ENCODE assay signal across 8 mouse cellular contexts in genomic region chr5:115514896-115515587, GRCm38 (mm10). TPM values are rescaled to one million over a fixed set of nuclear protein-coding genes. Genes with fewer than 3 reads are reported as not detected.
DNase-seq lines count a peak whose midpoint lies in the region; ATAC-seq and TF ChIP-seq lines count a peak whose summit lies in the region.

No protein-coding gene starts in this region.

- no peaks in the 10 kb centered on the region for H3K9me3 ChIP-seq in intestine, embryonic 16.5 days (ENCODE audit: control insufficient read depth, low read length)
- H3K9me3 ChIP-seq in liver, postnatal 0 days (ENCODE audit: low read length): no peaks in the 10 kb centered on the region
- H3K9me3 ChIP-seq in stomach, postnatal 0 days (ENCODE audit: control insufficient read depth, low read length): no peaks in the 10 kb centered on the region

- H3K4me3 ChIP-seq in intestine, embryonic 16.5 days (ENCODE audit: low read length): 0 out of 2 replicates have a peak overlapping the region, but pooled peaks have one; percentile 12
- no peak overlapping the region for H3K4me3 ChIP-seq in liver, postnatal 0 days (ENCODE audit: low read depth, low read length)
- H3K4me3 ChIP-seq in stomach, postnatal 0 days (ENCODE audit: low read depth, low read length): no peak overlapping the region

- peak overlapping the region; percentile 22 for H3K4me2 ChIP-seq in intestine, embryonic 16.5 days (ENCODE audit: low read depth, low read length)
- peak overlapping the region; percentile 63 for H3K4me2 ChIP-seq in liver, postnatal 0 days (ENCODE audit: low read depth, low read length)
- H3K4me2 ChIP-seq in stomach, postnatal 0 days (replicated peaks; ENCODE audit: low read depth): peak overlapping the region; percentile 48

- 35% methylated on average over 20 of the region's 20 CpGs for WGBS in intestine, embryonic 16.5 days
- WGBS in liver, postnatal 0 days (ENCODE audit: insufficient replicate concordance): 42% methylated on average over 20 of the region's 20 CpGs
- 15% methylated on average over 20 of the region's 20 CpGs for WGBS in stomach, postnatal 0 days

- H3K36me3 ChIP-seq in intestine, embryonic 16.5 days (ENCODE audit: control insufficient read depth, insufficient read depth, low read length): no peaks in the 10 kb centered on the region
- H3K36me3 ChIP-seq in liver, postnatal 0 days (replicated peaks; ENCODE audit: insufficient read depth, low read length): peaks cover 9% of the 10 kb centered on the region; the same call in 1 of the 2 replicates
- no peaks in the 10 kb centered on the region for H3K36me3 ChIP-seq in stomach, postnatal 0 days (ENCODE audit: control insufficient read depth, insufficient read depth, low read length)

- TF ChIP-seq EP300 in liver, postnatal 0 days (IDR thresholded peaks at IDR 0.05; ENCODE audit: low read depth): no peak
- TF ChIP-seq EP300 in stomach, postnatal 0 days (optimal IDR thresholded peaks at IDR 0.05): no peak

- H3K27ac ChIP-seq in intestine, embryonic 16.5 days (ENCODE audit: low read length): peak overlapping the region; percentile 86
- H3K27ac ChIP-seq in liver, postnatal 0 days (ENCODE audit: low read depth): peak overlapping the region; percentile 95
- peak overlapping the region; percentile 85 for H3K27ac ChIP-seq in stomach, postnatal 0 days (replicated peaks)

- ATAC-seq in intestine, embryonic 16.5 days: peak; percentile 53
- ATAC-seq in liver, postnatal 0 days: peak; percentile 24
- ATAC-seq in stomach, postnatal 0 days (ENCODE audit: low FRiP score, low TSS enrichment): peak; percentile 77

- H3K9ac ChIP-seq in intestine, embryonic 16.5 days (ENCODE audit: low read depth, low read length): peak overlapping the region; percentile 55
- H3K9ac ChIP-seq in liver, postnatal 0 days (replicated peaks): peak overlapping the region; percentile 62
- 0 out of 2 replicates have a peak overlapping the region, but pooled peaks have one; percentile 2 for H3K9ac ChIP-seq in stomach, postnatal 0 days (ENCODE audit: low read length)

- DNase-seq in 3134 (ENCODE audit: extremely low read depth, insufficient read length, low spot score): peak; percentile 63
- DNase-seq in Muller cell, postnatal 12 days (ENCODE audit: inconsistent ontology term): peak; percentile 93
- peak; percentile 84 for DNase-seq in gastrocnemius, postnatal 25 days
- peak; percentile 31 for DNase-seq in liver, postnatal 0 days
- DNase-seq in stomach, postnatal 0 days (ENCODE audit: low spot score): peak; percentile 70
- DNase-seq in frontal cortex, postnatal 36 days (ENCODE audit: low spot score in 2 of 2): no peak
- no peak for DNase-seq in cerebellum, adult 11 months

- H3K4me1 ChIP-seq in intestine, embryonic 16.5 days (ENCODE audit: control insufficient read depth, insufficient read depth, low read length): peaks cover 39% of the 10 kb centered on the region
- peaks cover 45% of the 10 kb centered on the region for H3K4me1 ChIP-seq in liver, postnatal 0 days (ENCODE audit: insufficient read depth)
- peaks cover 10% of the 10 kb centered on the region; the same call in 1 of the 2 replicates for H3K4me1 ChIP-seq in stomach, postnatal 0 days (replicated peaks; ENCODE audit: control insufficient read depth, insufficient read depth)

- H3K27me3 ChIP-seq in intestine, embryonic 16.5 days (replicated peaks; ENCODE audit: control insufficient read depth, insufficient read depth, low read length): no peaks in the 10 kb centered on the region
- H3K27me3 ChIP-seq in liver, postnatal 0 days (ENCODE audit: insufficient read depth, low read length): no peaks in the 10 kb centered on the region
- no peaks in the 10 kb centered on the region for H3K27me3 ChIP-seq in stomach, postnatal 0 days (ENCODE audit: control insufficient read depth, insufficient read depth, low read length)

- no peak for TF ChIP-seq CTCF in liver, postnatal 0 days (IDR thresholded peaks at IDR 0.05; ENCODE audit: low read depth)
- TF ChIP-seq CTCF in stomach, postnatal 0 days (IDR thresholded peaks at IDR 0.05; ENCODE audit: low read depth): no peak

RNA-seq across cellular contexts. Expression of gene Pxn, which starts 8.6 kb away (rescaled TPM):
- 10 to 100 TPM; 70.0 to 78.1 TPM for total RNA-seq in gastrocnemius, postnatal 25 days (2021)
- 71.9 and 88.2 TPM in 2 replicates for polyA plus RNA-seq in intestine, embryonic 16.5 days (2015; fragmentation: Nextera tagmentation; extraction: Ambion mirVana)
- polyA plus RNA-seq in liver, postnatal 0 days (2015; fragmentation: Nextera tagmentation; extraction: Ambion mirVana): 14.9 and 16.3 TPM in 2 replicates
- polyA plus RNA-seq in stomach, postnatal 0 days (2015; fragmentation: Nextera tagmentation; extraction: Ambion mirVana): 21.1 and 25.8 TPM in 2 replicates

RNA-seq across cellular contexts. Expression of gene Sirt4, which starts 30.5 kb away (rescaled TPM):
- total RNA-seq in gastrocnemius, postnatal 25 days (2021): 10 to 100 TPM; 13.8 to 14.1 TPM
- polyA plus RNA-seq in intestine, embryonic 16.5 days (2015; fragmentation: Nextera tagmentation; extraction: Ambion mirVana): 20.4 and 23.1 TPM in 2 replicates
- 3.5 and 3.9 TPM in 2 replicates for polyA plus RNA-seq in liver, postnatal 0 days (2015; fragmentation: Nextera tagmentation; extraction: Ambion mirVana)
- polyA plus RNA-seq in stomach, postnatal 0 days (2015; fragmentation: Nextera tagmentation; extraction: Ambion mirVana): 10.1 and 11.5 TPM in 2 replicates

RNA-seq across cellular contexts. Expression of gene Rplp0, which starts 44.2 kb away (rescaled TPM):
- 100 to 1,000 TPM; 558 to 572 TPM for total RNA-seq in gastrocnemius, postnatal 25 days (2021)
- polyA plus RNA-seq in intestine, embryonic 16.5 days (2015; fragmentation: Nextera tagmentation; extraction: Ambion mirVana): 1,506 and 1,615 TPM in 2 replicates
- 793 and 822 TPM in 2 replicates for polyA plus RNA-seq in liver, postnatal 0 days (2015; fragmentation: Nextera tagmentation; extraction: Ambion mirVana)
- 1,317 and 1,335 TPM in 2 replicates for polyA plus RNA-seq in stomach, postnatal 0 days (2015; fragmentation: Nextera tagmentation; extraction: Ambion mirVana)

RNA-seq across cellular contexts. Expression of gene Pla2g1b, which starts 49.0 kb away (rescaled TPM):
- not detected for total RNA-seq in gastrocnemius, postnatal 25 days (2021)
- 1.2 and 1.3 TPM in 2 replicates for polyA plus RNA-seq in intestine, embryonic 16.5 days (2015; fragmentation: Nextera tagmentation; extraction: Ambion mirVana)
- polyA plus RNA-seq in liver, postnatal 0 days (2015; fragmentation: Nextera tagmentation; extraction: Ambion mirVana): not detected in 2 replicates
- polyA plus RNA-seq in stomach, postnatal 0 days (2015; fragmentation: Nextera tagmentation; extraction: Ambion mirVana): 464 and 489 TPM in 2 replicates

RNA-seq across cellular contexts. Expression of gene Gcn1l1, which starts 50.0 kb away (rescaled TPM):
- 10 to 100 TPM; 26.1 to 30.7 TPM for total RNA-seq in gastrocnemius, postnatal 25 days (2021)
- 25.5 and 26.3 TPM in 2 replicates for polyA plus RNA-seq in intestine, embryonic 16.5 days (2015; fragmentation: Nextera tagmentation; extraction: Ambion mirVana)
- polyA plus RNA-seq in liver, postnatal 0 days (2015; fragmentation: Nextera tagmentation; extraction: Ambion mirVana): 7.7 and 10.3 TPM in 2 replicates
- polyA plus RNA-seq in stomach, postnatal 0 days (2015; fragmentation: Nextera tagmentation; extraction: Ambion mirVana): 11.2 and 11.7 TPM in 2 replicates

Comparison
In these comparisons a context has a peak if more than half of its experiments do, and no peak if none do; other contexts are left out.
1. DNase-seq: peak in 3134 (single experiment), Muller cell, postnatal 12 days (single experiment), gastrocnemius, postnatal 25 days (single experiment), liver, postnatal 0 days (single experiment) and stomach, postnatal 0 days (single experiment); none in frontal cortex, postnatal 36 days (0 of 2) and cerebellum, adult 11 months (single experiment).
2. ATAC-seq: peak in every context shown above with its lines; median percentile 77 in stomach, postnatal 0 days; 53 in intestine, embryonic 16.5 days; 24 in liver, postnatal 0 days.
3. H3K9ac ChIP-seq: peak in every context shown above with its lines; median percentile 62 in liver, postnatal 0 days; 55 in intestine, embryonic 16.5 days; 2 in stomach, postnatal 0 days.
4. Peak in every context shown above with its lines, with median percentiles within 50 percentile points of each other: H3K27ac ChIP-seq and H3K4me2 ChIP-seq.